Mouse (Mus musculus) adrenal gland, postnatal 14 days (tissue): ENCODE results near the gene Gramd4. TPM values are rescaled to one million over a fixed set of nuclear protein-coding genes. Genes with fewer than 3 reads are reported as not detected.

Experiments
- DNase-seq: peaks from one replicate; pipeline ENCODE4 v3.0.0; 2021; ENCODE audit warnings: mixed read lengths
- total RNA-seq: library from RNA; stranded (reverse); gene quantifications from 2 replicates; pipeline ENCODE4 v1.2.3, GENCODE M21; 2021

The Gramd4 gene
- total RNA-seq, 1 experiment from 2014 or later: 17.5 TPM

DNA sequence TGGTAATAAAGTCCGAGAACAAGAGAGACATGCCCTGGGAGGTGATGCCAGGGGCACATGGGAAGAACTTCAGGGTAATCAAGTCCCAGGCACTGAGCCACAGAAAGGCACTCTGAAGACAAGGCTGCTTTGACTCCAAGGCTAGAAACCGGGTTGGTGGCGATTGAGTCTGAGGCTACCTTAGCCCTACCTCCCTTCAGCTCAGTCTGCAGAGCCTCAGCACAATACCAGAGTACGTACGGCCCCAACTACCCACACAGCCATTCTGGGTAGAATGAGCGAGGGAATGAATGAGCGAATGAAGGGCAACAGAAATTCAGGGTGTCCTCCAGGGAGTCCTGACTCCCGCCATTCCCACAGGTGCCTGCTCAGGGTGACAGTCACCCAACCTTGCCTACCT lies 126.0 kb downstream of the Gramd4 start:
- DNase-seq: no peak

DNA sequence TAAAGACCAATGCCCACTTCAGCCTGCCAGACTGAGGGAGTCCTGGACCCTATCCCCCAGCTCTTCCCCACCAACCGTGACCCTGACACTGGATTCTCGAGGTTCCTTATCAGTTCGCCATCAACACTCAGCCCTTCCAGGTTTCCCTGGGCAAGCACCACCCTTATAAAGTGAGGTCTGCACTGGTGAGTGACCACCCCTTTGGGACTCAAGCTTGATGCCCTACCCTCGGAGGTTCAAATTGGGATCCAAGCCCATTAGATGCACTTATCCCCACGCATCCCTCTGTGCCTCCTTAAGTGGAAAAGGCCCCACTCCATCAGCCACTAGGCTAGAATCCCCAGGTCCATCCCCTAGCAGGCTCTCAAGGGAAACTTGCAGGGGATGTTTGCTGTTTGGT lies 126.6 kb downstream of the Gramd4 start:
- no peak for DNase-seq

DNA sequence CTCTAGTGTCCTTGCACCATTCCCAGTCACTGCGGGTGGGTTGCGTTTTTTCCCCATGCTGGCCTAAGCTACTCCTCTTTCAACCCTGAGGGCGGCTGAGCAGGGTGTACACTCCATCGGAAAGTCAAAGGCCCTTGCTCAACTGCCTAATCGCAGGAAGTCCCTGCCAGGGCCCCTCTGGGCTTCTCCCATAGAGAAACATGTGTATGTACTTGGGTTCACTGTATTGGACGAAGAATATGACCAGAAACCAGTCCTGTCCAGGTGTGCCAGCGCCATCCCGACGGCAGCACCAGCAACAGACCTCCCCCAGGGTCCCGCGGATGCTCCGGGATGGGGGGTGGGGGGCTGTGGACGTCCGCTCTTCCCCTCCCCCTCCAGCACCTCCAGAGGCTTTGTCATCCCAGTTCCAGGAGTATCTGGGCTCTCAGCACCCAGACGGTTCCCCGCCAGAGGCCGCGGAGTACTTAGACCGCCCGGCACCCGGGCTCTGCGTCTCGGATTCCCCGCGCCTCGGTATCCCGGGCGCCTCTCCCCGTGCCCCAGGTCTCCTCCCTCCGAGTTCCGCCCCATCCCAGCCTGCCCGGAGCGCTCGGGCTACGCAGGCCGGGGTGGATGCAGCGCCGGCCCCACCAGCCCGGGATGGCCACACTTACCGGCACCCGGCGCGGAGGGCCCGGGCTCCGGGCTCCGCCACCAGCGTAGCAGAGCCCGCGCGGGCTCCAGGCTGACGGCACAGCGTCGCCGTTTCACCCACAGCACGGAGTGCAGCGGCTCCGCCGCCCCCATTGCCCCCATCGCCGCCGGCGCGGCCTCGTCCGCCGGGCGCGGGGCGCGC lies 127.6 kb downstream of the Gramd4 start:
- DNase-seq: peak; percentile 69

DNA sequence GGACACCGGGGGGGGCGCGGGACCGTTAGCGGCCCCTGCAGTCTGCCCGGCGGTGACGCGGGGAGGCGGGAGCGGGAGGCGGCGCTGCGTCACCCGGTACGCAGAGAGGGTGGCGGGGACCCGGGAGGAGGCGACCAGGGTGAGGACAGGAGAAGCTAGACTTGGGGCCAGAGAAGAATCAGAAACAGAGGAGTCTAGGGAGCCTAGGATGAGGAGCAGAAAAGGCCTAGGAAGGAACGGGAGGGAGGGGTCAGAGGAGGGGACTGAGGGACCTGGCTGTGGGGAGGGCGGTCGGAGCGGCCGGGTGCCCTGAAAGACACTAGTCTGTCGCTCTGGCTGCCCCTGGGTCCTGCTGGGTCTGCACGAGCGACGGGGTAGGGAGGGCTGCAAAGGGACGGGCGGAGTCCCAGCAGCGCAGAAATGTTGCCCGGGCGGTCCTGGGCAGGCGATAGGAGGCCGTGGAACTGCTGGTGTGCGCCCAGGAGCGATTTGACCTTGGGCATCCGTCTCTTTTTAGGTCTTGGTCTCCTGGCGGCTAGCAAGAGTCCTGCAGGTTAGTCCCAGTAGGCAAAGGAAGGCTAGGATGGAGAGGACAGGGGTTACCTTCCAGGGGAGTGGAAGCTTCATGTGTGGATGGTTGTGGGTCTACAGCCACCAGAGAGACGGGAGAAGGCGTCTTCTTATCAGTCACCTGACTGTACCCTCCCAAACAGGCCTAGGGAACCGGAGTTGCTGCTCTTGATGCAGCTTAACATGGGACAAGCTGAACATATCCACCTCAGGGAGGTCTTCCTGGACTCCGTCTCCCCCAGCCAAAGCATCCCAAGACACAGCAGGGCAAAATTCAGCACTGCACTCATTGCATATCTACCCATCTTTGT lies 128.4 kb downstream of the Gramd4 start, which contains the start of gene Cerk:
Gene Cerk, minus strand, starts transcription at position 453 of the 881 bp plus-strand sequence.
- peak; percentile 86 for DNase-seq

DNA sequence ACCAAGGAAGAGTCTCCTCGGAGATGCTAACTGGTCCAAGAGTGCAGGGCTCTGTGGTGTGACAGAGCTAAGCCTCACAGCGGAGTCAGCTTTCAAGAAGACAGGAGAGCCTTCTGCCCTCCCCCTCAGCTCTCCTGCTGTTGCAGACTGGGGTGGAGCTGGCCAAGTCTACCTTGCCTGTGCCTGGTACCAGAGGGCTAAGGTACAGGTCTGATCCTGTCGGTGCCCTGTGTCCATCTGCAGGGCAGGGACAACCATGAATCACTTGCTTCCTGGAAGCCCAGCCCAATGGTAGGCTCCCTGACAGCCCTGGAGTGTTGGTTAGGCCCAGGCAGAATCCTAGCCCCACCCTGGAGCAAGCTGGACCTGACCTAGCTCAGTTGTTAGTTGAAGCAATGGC lies 129.2 kb downstream of the Gramd4 start:
- no peak for DNase-seq

Other genes starting within 250 kb of the Gramd4 start
- gene Cdpf1, start 246.0 kb upstream of the Gramd4 start, total RNA-seq: 17.9 and 20.2 TPM in 2 replicates
- gene Pkdrej, start 236.0 kb upstream of the Gramd4 start, total RNA-seq: 0.15 and 0.34 TPM in 2 replicates
- 21.0 and 28.2 TPM in 2 replicates for gene Ttc38, start 225.4 kb upstream of the Gramd4 start, total RNA-seq
- gene Gtse1, start 197.9 kb upstream of the Gramd4 start, total RNA-seq: 4.4 and 4.6 TPM in 2 replicates
- 32.1 and 34.9 TPM in 2 replicates for gene Trmu, start 178.4 kb upstream of the Gramd4 start, total RNA-seq
- gene Celsr1, start 23.9 kb upstream of the Gramd4 start, total RNA-seq: 4.5 and 4.6 TPM in 2 replicates
- 31.5 and 33.0 TPM in 2 replicates for gene Cerk, start 128.4 kb downstream of the Gramd4 start, total RNA-seq
- gene Tbc1d22a, start 156.8 kb downstream of the Gramd4 start, total RNA-seq: 26.8 and 32.0 TPM in 2 replicates